Mouse (Mus musculus) heart, adult 11 months (tissue): Measurements from ENCODE around the gene Themis2.
"Not testable (repeated sequence)": the region's sequence is repeated elsewhere in the genome, so short reads cannot be mapped to it uniquely, and the experiment has no call there.

Experiments used
- DNase-seq: peaks from one replicate; pipeline ENCODE4 v3.0.0; 2022

Gene Themis2

DNA sequence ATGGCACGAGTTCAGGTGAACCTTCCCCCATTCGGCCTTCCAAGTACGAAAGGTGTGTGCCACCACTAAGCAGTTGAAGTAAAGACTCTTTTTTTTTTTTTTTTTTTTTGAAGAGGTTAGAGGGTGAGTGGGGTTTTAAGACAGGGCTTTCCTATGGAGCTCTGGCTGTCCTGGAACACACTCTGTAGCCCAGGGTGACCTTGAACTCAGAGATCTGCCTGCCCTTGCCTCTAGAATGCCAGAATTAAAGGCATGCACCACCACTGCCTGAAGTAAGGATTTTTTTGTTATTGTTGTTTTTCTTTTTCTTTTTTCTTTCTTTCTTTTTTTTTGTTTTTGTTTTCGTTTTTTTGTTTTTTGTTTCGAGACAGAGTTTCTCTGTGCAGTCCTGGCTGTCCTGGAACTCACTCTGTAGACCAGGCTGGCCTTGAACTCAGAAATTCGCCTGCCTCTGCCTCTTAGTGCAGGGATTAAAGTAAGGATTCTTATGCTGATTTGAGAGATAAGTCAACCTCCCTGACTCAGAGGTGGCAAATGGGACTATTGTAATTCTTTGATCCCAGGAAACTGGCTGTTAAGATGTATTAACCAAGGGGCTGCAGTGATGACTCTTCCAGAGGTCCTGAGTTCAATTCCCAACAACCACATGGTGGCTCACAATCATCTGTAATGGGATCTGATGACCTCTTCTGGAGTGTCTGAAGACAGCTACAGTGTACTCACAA lies 46.8 kb downstream of the Themis2 start:
- no peak for DNase-seq

DNA sequence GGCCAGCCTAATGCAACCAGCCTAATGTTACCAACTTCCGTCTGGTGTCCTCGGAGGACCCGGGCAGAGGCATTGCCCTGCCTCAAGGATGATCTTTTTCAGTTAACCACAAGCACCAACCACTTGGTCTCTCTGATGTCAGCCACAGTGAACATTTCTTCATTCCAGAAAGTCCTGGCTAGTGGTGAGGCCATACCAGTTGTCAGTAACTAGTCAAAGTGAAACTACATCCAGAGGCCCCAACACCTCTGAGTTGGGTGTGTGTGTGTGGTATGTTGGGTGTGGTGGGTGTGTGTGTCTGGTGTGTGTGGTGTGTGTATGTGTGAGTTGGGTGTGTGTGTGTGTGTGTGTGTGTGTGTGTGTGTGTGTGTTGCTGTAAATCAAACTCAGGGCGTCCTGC lies 47.4 kb downstream of the Themis2 start:
- no peak for DNase-seq

DNA sequence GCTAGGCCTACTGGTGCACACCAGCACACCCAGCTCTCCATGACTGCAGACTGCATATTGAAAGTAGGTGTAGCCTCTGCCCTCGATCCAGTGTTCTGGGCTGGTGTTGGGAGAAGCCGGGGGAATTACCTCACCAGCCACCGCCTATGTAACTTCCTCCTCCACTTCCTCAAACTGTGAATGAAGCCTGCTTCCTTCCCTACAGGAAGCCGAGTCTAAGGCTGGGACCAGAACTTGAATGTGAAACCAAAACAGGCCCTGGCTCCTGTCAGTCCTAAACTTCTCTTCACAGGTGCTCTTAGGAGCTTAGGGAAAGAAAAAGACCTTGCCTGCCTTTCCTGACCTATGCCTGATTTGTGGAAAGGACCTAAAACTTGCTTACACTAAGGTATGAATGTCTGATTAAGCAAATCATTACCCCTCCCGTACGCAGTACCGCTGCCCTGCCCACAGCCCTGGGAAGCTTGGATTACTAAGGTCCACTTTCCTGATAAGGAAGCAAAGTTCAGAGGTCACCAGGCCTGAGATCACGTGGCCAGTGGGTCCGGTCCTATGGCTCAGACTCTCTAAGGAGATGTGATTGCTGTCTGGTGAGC lies 48.4 kb downstream of the Themis2 start:
- DNase-seq = peak; percentile 99

DNA sequence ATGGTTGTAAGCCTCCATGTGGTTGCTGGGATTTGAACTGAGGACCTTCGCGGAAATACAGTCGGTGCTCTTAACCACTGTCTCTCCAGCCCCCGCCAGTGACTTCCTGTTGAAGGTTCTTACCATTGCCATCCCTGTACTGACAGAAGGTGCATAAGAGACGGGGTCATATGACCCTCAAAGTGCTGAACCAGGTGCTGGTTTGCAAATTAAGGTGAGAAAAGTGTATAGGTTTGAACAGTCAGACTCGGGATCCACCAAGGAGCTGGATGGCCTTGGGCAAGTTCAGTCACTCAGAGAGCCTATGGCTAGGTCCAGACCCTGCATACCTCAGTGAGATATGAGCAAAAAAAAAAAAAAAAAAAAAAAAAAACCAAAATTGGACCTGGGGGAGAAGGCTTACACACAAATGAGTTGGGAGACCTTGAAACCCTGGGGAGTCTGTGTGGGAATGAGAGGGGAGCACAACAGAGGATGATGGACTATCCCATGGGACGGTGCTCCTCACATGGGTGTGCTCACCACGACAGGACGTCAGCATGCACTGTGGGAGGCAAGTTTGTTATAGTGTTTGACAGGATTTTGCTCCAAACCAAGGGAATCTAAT lies 49.2 kb downstream of the Themis2 start:
- DNase-seq = no peak

DNA sequence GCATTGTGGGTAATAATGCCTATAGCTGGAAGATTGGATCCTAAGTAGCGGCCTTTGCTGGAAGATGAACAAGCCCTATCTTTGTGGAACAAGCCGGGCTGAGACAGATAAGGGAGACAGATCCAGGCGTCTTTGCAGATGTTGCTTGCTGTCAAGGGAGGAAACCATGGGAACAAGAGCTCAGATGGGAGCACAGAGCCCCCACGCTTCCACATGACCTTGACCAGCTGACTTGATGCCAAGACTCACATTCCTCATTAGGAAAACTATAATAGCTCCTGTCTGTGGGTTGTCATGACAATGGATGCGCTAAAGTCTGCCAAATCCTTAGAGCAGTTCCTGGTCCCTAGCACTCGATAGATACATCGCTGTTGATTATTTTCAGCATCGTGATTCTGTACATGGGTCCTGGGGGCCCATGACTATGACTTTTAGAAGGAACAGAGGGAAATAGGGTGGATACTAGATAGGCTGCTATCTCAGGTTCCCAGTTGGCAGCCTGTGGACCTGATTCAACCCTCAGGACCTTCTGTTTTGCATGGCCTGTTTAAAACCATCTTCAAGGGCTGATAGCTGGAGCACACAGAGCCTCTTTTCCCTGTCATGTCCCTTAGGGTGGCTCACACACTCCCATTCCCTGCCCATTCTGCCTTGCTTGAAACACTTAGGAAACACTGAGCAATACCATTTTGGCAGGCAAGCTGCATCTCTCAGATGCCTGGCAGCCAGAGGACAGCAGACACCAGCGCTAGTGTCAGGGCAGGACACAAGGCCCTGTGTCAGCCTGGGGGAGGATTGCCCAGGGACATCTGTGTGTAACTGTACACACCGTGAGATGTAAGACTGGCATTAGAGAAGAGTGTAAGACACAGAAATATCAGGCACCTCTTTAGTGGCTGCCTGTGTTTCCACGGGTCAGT lies 51.9 kb downstream of the Themis2 start:
- peak; percentile 93 for DNase-seq

DNA sequence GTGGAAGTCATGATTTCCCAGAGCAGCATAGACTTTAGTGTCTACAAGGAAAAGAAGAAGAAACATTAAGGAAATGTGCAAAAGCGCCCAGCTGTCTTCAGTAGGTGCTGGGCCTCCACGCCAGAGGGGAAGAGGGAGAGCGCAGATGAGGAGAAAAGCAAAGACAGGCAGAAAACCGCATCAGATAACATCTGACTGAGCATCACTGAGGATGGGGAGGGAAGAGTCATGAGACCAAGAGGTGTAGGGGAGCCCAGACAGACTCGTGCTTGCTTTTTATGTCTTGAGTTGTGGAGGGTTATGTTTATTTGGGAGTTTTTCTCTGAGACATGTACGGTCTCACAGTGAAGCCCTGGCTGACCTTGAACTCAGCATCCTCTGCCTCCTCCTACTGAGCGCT lies 54.7 kb downstream of the Themis2 start:
- no peak for DNase-seq

DNA sequence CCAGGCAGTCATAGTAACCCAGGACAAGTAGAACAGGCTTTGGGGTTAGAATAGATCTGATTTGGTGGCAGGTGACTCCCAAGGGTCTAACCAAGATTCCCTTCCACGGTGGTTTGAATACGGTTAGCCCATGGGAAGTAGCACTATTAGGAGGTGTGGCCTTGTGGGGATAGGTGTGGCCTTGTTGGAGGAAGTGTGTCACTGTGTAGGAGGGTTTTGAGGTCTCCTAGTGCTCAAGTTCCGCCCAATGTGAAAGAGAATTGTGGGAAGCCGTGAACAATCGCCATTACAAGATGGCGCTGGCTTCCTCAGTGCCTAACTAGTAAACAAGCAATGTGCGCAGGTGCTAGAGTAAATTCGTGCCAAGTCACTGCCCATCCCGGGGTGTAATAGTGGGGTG lies 59.0 kb downstream of the Themis2 start:
- not testable (repeated sequence) for DNase-seq

DNA sequence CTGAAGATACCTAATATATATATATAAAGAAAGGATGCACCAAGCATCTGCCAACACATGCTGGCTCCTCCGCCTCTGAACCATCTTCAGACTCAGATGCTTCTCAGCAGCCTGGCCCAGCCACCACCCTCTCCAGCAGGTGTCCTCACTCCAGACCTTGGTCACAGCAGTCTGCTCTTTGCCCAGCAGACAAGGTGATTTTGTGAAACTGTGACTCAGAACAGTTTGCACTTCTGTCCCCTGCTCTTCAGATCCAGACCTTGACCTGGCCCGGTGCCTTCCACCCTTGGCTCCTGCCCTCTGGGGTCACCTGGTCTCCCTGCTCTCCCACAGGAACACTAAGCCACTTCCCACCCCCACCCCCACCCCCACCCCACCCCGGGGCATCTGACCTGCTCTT lies 60.3 kb downstream of the Themis2 start:
- no peak for DNase-seq

DNA sequence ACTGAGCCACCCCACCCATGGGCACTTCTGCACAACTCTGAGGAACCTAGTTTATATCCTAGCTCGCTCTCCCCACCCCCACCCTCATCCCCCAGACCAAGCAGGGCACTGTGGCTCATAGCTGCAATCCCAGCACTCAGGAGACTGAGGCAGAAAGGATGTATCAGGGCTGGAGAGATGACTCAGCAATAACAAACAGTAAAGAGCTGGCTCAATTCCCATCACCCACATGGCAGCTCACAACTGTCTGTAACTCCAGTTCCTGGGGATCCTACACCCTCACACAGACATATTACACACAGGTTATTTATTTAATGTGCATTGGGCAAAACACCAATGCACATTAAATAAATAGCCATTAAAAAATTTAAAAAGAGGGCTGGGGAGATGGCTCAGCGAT lies 60.8 kb downstream of the Themis2 start:
- no peak for DNase-seq

DNA sequence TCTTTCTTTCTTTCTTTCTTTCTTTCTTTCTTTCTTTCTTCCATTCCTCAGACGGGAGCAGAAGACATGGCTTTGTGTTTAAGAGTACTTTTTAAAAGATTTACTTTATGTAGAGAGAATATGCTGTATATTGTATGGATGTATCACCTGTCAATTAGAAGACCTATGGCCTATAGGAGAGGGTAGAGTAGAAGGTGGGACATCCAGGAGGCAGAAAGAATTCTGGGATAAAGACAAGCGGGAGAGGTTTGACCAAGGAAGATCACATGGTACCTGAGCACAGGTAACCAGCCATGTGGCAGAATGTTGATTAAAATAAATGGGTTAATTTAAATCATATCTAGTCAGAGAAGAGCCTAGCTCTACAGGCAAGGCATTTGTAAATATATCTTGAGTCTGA lies 61.4 kb downstream of the Themis2 start:
- DNase-seq = no peak

DNA sequence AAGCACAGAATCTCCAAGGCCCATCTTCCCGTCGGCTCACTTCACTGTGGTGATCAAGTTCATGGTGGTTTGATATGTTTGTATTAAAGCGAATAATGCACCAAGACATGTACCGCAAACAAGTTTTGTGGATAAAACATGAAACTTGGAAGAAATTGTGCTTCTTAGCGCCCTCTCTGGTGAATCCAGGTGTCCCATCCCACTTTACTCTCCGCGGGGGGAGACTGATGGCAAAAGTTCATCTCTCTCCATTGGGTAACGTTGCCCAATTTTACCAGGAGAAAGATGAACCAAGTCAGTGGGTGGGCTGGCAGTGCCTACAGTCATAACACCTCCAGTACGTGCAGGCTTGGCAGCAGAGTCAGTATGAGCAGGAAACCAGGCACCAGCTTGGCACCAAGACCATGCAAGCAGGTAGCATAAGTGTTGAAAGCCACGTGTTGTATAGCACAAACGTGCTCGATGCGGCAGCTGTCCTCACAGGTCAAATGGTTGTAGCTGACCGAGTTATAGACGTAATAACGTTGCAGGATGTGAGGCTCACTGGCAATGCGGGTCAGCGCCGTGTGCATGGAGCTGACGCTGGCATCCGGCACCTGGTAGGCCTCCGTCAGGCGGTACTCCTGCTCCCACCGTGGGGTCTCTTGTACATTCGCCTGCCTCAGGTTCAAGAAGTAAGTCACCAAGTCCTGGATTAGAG lies 63.0 kb downstream of the Themis2 start:
- DNase-seq = peak; percentile 90

DNA sequence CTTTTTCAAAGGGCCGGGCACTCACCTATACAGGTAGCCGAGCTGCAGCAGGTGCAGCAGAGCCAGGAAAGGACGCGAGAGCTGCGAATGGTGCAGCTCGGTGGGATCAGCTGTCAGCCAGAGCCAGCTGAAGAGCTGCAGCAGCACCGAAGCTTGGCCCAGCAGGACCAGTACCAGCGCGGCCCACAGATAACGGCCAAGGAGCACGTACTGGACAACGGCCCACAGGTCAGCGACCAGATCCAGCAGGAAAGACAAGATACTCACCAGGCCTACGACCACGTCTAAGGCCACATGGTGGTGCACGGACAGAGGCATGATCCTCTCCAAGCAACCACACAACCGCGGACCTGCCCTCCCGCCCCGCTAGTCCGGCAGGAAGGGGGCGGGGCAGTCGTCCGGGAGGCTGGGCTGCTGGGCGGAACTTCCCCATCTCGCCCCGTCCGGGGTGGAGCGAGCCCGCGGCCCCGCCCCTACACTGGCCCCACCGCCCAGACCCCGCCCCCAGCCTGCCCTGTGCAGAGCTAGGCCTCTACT lies 64.0 kb downstream of the Themis2 start, which contains the start of gene Xkr8:
Gene Xkr8 (minus strand): TSS at position 399 of the 537 bp plus-strand sequence.
- DNase-seq = peak; percentile 99
